Mouse (Mus musculus) ES-Bruce4 (cell line): ENCODE data around the gene 2410015M20Rik. TPM values are rescaled to one million over a fixed set of nuclear protein-coding genes. Genes with fewer than 3 reads are reported as not detected.
A peak's percentile ranks its signal among the peaks of the same experiment; 100 is the strongest.

Source experiments
- H3K27ac ChIP-seq: 2 replicates; pipeline ENCODE4 v1.5.1; 2012; ENCODE audit warnings: low read length, inconsistent platforms; ENCODE audit not compliant: insufficient read depth
- H3K27me3 ChIP-seq: 2 replicates; pipeline ENCODE4 v1.6.1; 2012; ENCODE audit warnings: mild to moderate bottlenecking, low read length, inconsistent platforms; ENCODE audit not compliant: control insufficient read depth, poor library complexity, insufficient read depth, severe bottlenecking
- H3K36me3 ChIP-seq: 2 replicates; pipeline ENCODE4 v1.6.1; 2012; ENCODE audit warnings: inconsistent platforms, mild to moderate bottlenecking, low read length, moderate library complexity; ENCODE audit not compliant: control insufficient read depth, poor library complexity, insufficient read depth, severe bottlenecking
- H3K4me1 ChIP-seq: one replicate; pipeline ENCODE4 v1.8.1; 2011; ENCODE audit warnings: low read length; ENCODE audit not compliant: control insufficient read depth, insufficient read depth
- H3K4me3 ChIP-seq: 2 replicates; pipeline ENCODE4 v1.5.1; 2011; ENCODE audit warnings: low read depth, mild to moderate bottlenecking, low read length
- H3K9ac ChIP-seq: 2 replicates; pipeline ENCODE4 v1.6.1; 2012; ENCODE audit warnings: low read depth, mild to moderate bottlenecking, inconsistent platforms; ENCODE audit not compliant: poor library complexity, severe bottlenecking
- H3K9me3 ChIP-seq: replicated peaks from 2 replicates; pipeline ENCODE4 v1.6.1; 2012; ENCODE audit warnings: mild to moderate bottlenecking, low read length, inconsistent platforms; ENCODE audit not compliant: control insufficient read depth, poor library complexity, insufficient read depth, severe bottlenecking
- CTCF ChIP-seq: IDR thresholded peaks from one replicate; pipeline ENCODE4 v1.8.1; 2011; ENCODE audit warnings: low read depth, low read length
- EP300 ChIP-seq: IDR thresholded peaks from 2 replicates; pipeline ENCODE4 v1.6.1; 2011; ENCODE audit warnings: low read depth, low read length; ENCODE audit not compliant: insufficient read depth
- POLR2A ChIP-seq: IDR thresholded peaks from one replicate; pipeline ENCODE4 v1.8.1; 2011; ENCODE audit warnings: low read length; ENCODE audit not compliant: insufficient read depth
- polyA plus RNA-seq: library from polyadenylated mRNA; stranded (reverse); fragments of >200 nt; gene quantifications from 2 replicates; pipeline ENCODE4 v1.2.4, GENCODE M21; 2011; ENCODE audit warnings: low read depth; ENCODE audit not compliant: missing spikeins, insufficient read depth, insufficient read length

2410015M20Rik gene
- polyA plus RNA-seq, 1 experiment: 105 TPM

DNA sequence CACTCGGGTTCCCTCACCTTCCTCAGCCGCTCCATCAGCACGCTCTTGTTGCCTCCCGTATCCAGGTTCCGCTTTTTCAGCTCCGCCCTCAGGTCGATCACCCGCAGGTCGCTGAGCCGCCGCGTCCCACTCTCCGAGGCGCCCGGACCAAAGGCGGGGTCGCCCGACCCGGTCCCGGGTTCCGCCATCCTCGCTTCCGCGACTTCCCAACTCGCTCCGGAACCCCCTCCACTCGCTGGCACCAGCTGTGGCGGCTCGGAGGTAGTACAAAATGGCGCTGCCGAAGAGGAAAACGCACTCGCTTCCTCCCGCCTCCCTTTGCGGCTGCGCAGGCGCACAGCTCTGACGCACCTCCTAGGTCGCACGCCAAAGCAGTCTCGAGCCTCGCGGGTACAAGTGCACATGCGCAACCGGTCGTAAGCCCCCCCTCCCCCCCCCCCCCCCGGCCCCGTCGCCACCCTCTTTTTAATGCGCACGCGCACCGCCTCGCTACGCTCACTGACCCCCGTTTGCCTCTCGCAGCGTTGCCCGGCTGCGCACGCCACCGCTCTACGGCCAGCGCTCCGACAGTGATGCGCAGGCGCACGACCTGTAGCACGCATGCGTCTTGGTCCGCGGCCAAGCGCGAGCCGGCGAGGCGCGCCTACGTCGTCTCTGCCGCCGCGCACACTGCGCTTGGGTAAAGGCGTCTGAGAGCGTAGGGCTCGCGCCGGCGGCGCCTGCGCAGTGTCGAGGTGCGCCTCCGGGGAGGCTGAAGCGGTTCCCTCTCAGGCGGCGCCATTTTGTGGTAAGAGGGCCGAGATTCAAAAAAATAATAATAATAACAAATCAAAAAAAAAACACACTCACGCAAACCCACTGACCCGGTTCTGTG, 25.1 kb downstream of the 2410015M20Rik start, which contains the start of the genes Safb2 and Safb:
Safb2 (minus strand) TSS at position 329 of the 874 bp plus-strand sequence.
Safb (plus strand) TSS at position 569 of the 874 bp plus-strand sequence.
- Histone ChIP-seq H3K36me3 (peaks cover 42% of the 10 kb centered on the region), H3K9me3 (no peaks in the 10 kb centered on the region), H3K4me1 (no peaks in the 10 kb centered on the region), H3K27me3 (no peaks in the 10 kb centered on the region), H3K4me3 (peak within 1 kb of the TSS; percentile 99), H3K9ac (peak within 1 kb of the TSS; percentile 95), H3K27ac (peak within 1 kb of the TSS; percentile 74)
- TF ChIP-seq EP300: no peak
- TF ChIP-seq POLR2A: peak; percentile 57

DNA sequence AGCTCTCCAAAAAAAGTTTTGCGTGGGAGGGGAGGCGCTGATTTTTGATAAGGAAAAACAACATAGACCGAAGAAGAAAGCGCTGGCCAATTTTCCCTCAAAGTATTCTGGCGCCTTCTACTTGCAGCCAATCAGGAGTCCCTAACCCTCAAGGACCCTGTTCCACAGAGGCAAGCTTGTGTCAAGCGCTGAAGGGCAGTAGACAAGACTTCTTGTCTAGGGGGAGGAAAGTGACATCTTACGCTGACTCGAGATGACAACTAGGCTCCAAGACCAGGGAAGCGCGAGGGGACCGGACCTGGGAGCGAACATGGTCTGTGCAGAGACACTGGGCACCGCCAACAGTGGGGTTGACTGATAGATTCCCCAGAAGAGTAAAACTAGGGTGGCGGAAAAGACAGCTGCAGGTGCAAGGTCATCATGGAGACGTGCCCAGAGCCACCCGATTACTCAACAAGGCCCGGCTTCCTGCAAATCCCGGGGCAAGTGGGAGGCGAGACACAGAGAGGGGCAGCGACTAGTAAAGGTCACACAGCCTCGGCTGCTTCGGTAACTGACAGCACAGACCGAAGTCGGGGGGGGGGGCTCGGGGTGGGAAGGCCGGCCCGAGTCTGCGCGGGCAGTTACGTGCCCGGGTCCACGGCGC, 25.8 kb downstream of the 2410015M20Rik start:
- TF ChIP-seq CTCF: no peak
- TF ChIP-seq POLR2A: no peak
- TF ChIP-seq EP300: no peak
- Histone ChIP-seq H3K9ac (peak overlapping the region; percentile 95), H3K27me3 (no peaks in the 10 kb centered on the region), H3K36me3 (peaks cover 36% of the 10 kb centered on the region), H3K4me1 (no peaks in the 10 kb centered on the region), H3K4me3 (peak overlapping the region; percentile 99), H3K27ac (peak overlapping the region; percentile 48; the same call in 1 of the 2 replicates), H3K9me3 (no peaks in the 10 kb centered on the region)

GRCm38 (mm10) chr17:56583071-56583470, 26.5 kb downstream of the 2410015M20Rik start:
- no peaks in the 10 kb centered on the region for H3K4me1 ChIP-seq
- H3K9me3 ChIP-seq: no peaks in the 10 kb centered on the region
- no peaks in the 10 kb centered on the region for H3K27me3 ChIP-seq
- no peak overlapping the region for H3K27ac ChIP-seq
- H3K9ac ChIP-seq: peak overlapping the region; percentile 95
- H3K36me3 ChIP-seq: peaks cover 35% of the 10 kb centered on the region
- TF ChIP-seq EP300: no peak
- H3K4me3 ChIP-seq: peak overlapping the region; percentile 99

DNA sequence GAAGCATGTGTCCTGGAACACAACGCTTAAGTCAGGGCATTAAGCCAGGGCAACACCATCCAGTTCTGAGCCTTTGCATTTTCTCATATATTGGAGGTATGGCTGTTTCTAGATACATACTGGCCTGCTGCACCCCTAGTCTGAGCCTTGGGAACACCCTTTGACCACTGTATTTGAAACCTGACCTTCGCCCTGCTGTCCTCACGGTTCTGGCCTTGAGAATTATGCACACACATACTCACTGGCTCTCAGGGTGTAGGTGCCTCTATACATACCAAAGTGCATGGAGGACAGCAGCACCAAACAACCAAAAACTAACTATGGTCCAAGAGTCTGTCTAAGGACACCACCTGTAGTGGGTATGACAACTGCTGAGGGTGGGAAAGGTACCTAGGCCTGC, 36.6 kb downstream of the 2410015M20Rik start:
- Histone ChIP-seq H3K36me3 (peaks cover 61% of the 10 kb centered on the region), H3K9me3 (no peaks in the 10 kb centered on the region)
- no peak for TF ChIP-seq EP300

DNA sequence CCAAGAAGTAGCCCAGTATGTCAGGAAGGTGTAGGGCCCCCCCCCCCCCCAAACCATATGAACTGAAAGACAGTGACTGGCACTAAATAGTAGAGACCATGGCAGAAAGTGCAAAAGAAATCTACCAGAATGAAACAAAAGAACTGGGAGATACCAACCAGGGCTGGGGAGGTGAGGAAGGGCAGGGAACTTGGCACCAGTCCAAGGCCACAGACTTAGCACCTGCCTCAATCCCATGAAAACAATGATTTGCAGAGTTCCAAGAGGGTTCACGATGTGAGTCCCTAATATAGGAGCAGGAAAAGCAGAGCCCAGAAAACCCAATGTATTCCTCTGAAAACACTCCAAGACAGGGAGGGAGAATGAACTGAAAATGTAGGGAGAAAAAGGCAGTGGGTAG, 37.4 kb downstream of the 2410015M20Rik start:
- peaks cover 60% of the 10 kb centered on the region for H3K36me3 ChIP-seq
- no peak for TF ChIP-seq POLR2A
- TF ChIP-seq EP300: no peak
- no peak for TF ChIP-seq CTCF
- H3K9ac ChIP-seq: no peak overlapping the region
- H3K4me1 ChIP-seq: no peaks in the 10 kb centered on the region
- no peak overlapping the region for H3K4me3 ChIP-seq
- no peak overlapping the region for H3K27ac ChIP-seq
- no peaks in the 10 kb centered on the region for H3K27me3 ChIP-seq
- no peaks in the 10 kb centered on the region for H3K9me3 ChIP-seq

More for the DNA sequence above, 36.6 kb downstream of the 2410015M20Rik start:
- Histone ChIP-seq H3K9ac (no peak overlapping the region), H3K27ac (no peak overlapping the region), H3K4me3 (no peak overlapping the region), H3K4me1 (no peaks in the 10 kb centered on the region), H3K27me3 (no peaks in the 10 kb centered on the region)

GRCm38 (mm10) chr17:56570287-56570686, 39.3 kb downstream of the 2410015M20Rik start:
- Histone ChIP-seq H3K36me3 (peaks cover 70% of the 10 kb centered on the region), H3K9ac (no peak overlapping the region)
- TF ChIP-seq CTCF (no peak), POLR2A (no peak), EP300 (no peak)

More at GRCm38 (mm10) chr17:56570287-56570686, 39.3 kb downstream of the 2410015M20Rik start:
- H3K27me3 ChIP-seq: no peaks in the 10 kb centered on the region
- H3K27ac ChIP-seq: no peak overlapping the region
- no peaks in the 10 kb centered on the region for H3K4me1 ChIP-seq
- H3K4me3 ChIP-seq: no peak overlapping the region
- H3K9me3 ChIP-seq: no peaks in the 10 kb centered on the region
